Mouse (Mus musculus) hematopoietic multipotent progenitor cell, adult 10-12 weeks (in vitro differentiated cells): ENCODE data around the gene Rps6ka2. TPM values are rescaled to one million over a fixed set of nuclear protein-coding genes. Genes with fewer than 3 reads are reported as not detected.

Source experiments
- polyA plus RNA-seq: library from polyadenylated mRNA; stranded (reverse); fragments of >175 nt; gene quantifications from 2 replicates; pipeline ENCODE4 v1.2.3, GENCODE M21; 2012; ENCODE audit warnings: low replicate concordance

The Rps6ka2 gene
- polyA plus RNA-seq: 0.49 and 1.5 TPM in 2 replicates

DNA sequence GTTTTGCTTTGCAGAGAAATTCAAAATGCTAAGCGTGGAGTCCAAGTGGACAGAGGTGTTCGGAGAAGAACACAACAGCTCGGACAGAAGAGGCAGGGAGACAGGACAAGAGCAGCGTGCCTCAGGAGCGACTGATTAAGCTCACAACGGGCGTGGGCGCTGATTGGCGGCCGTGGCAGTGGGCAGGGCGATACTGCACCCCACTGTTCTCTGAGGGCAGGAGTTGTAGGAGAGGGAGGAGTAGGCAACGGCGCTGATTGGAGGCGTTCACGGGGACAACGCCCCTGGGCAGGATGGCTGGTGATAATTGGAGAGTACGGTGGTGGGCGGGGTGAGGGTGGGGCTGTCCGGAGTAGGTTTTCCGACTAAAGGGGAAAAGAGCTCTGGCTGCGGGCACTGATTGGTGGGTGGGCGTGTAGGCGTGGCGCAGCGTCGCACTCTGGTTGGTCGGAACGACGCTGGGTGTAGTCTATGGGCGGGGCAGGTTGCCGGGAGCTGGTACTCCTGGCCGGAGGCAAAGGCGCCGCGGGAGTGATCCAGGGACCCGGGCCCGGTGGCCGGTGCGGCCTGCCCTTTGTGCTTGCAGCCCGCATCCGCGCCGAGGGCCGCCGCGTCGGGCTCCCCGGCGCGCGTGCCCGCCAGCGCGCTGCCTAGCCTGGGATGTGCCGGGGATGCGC, at the start of gene Rps6ka2:
Rps6ka2 (plus strand) TSS at position 489 of the 677 bp plus-strand sequence.

DNA sequence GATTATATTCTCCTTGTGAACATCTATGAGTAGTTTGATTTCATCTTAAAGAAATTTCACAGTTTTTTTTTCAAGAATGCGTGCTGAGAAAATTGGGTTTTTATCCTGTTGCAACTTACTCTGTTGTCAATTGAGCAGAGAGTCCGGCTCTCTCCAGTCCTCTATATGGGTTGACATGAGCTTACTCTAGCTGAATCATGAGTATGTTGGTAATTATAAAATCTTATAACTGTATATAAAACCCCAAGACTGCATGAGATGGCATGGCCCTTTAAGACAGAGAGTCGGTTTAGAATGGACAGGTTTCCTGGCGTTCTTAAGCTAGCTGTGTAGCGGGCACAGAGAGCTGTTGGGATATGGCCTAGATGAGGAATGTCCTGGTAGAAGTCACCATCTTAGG, 154.4 kb downstream of the Rps6ka2 start, which contains the start of gene Tcp10a:
Tcp10a (plus strand) TSS at position 301 of the 400 bp plus-strand sequence.

DNA sequence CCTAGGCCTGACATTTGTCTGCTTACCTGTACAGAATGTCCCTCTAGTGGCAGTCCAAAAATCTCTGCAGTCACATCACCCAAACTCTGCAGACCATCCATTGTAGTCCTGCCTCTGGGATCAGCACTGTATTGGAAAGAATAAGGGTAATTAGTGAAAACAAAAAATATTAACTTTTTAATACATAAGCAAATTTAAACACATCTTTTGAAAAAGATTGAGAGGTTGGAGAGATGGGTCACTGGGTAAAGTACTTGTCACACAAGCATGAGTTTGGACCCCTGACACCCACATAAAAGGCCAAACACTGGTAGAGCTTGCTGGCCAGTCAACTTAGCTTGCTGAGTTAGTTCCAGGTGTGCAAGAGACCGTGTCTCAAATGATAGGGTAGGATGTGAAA, 182.7 kb downstream of the Rps6ka2 start, which contains the start of gene Ttll2:
Ttll2 (minus strand) TSS at position 101 of the 400 bp plus-strand sequence.

Other genes starting within 250 kb of the Rps6ka2 start
- gene Rsph3b, start 221.4 kb upstream of the Rps6ka2 start, polyA plus RNA-seq: 12.8 and 21.5 TPM in 2 replicates
- 7.1 TPM in 2 replicates for gene Tagap1, start 209.0 kb upstream of the Rps6ka2 start, polyA plus RNA-seq
- gene Rnaset2b, start 199.5 kb upstream of the Rps6ka2 start, polyA plus RNA-seq: 13.1 and 692 TPM in 2 replicates
- gene Gm49721, start 191.2 kb upstream of the Rps6ka2 start, polyA plus RNA-seq: 0.13 TPM in 1 of 2 replicates, not detected in the other
- gene Gm1604a, start 144.5 kb upstream of the Rps6ka2 start, polyA plus RNA-seq: 0.17 and 0.36 TPM in 2 replicates
- gene Tcp10a, start 154.5 kb downstream of the Rps6ka2 start, polyA plus RNA-seq: not detected in 2 replicates
- not detected in 2 replicates for gene Ttll2, start 182.6 kb downstream of the Rps6ka2 start, polyA plus RNA-seq
- gene Gm49630, start 201.9 kb downstream of the Rps6ka2 start, polyA plus RNA-seq: not detected in 2 replicates
- not detected in 2 replicates for gene Unc93a2, start 215.3 kb downstream of the Rps6ka2 start, polyA plus RNA-seq